Mouse (Mus musculus) hindbrain, postnatal 0 days (tissue): ENCODE results near the gene Gpr142. TPM values are rescaled to one million over a fixed set of nuclear protein-coding genes. Genes with fewer than 3 reads are reported as not detected.
A peak's percentile ranks its signal among the peaks of the same experiment; 100 is the strongest.

ENCODE experiments used
- ATAC-seq: fragments of 200-750 bp; cut with Nextera tagmentation; 2 replicates; pipeline ENCODE4 v1.8.0; 2017; ENCODE audit warnings: mild to moderate bottlenecking, moderate TSS enrichment, moderate library complexity
- DNase-seq: peaks from one replicate; pipeline ENCODE4 v3.0.0-alpha.2; 2015; ENCODE audit warnings: low spot score
- H3K27ac ChIP-seq: fragments of 300-500 bp; sonication (generic); 2 replicates; pipeline ENCODE4 v1.5.1; 2014; ENCODE audit warnings: mild to moderate bottlenecking
- H3K27me3 ChIP-seq: fragments of 300-500 bp; sonication (generic); 2 replicates; pipeline ENCODE4 v1.6.1; 2014; ENCODE audit warnings: low read length, mixed read lengths; ENCODE audit not compliant: insufficient read depth
- H3K36me3 ChIP-seq: fragments of 300-500 bp; sonication (generic); 2 replicates; pipeline ENCODE4 v1.6.1; 2014; ENCODE audit warnings: low read length, mixed read lengths; ENCODE audit not compliant: insufficient read depth
- H3K4me1 ChIP-seq: fragments of 300-500 bp; sonication (generic); 2 replicates; pipeline ENCODE4 v1.6.1; 2014; ENCODE audit warnings: antibody characterized with exemption, low read length, mixed read lengths; ENCODE audit not compliant: insufficient read depth
- H3K4me2 ChIP-seq: fragments of 300-500 bp; sonication (generic); 2 replicates; pipeline ENCODE4 v1.6.1; 2014; ENCODE audit warnings: low read depth, mild to moderate bottlenecking, low read length, moderate library complexity, mixed read lengths
- H3K4me3 ChIP-seq: fragments of 300-500 bp; sonication (generic); 2 replicates; pipeline ENCODE4 v1.5.1; 2014; ENCODE audit warnings: low read length
- H3K9ac ChIP-seq: fragments of 300-500 bp; sonication (generic); replicated peaks from 2 replicates; pipeline ENCODE4 v1.6.1; 2014; ENCODE audit warnings: mild to moderate bottlenecking, low read length, moderate library complexity, mixed read lengths
- H3K9me3 ChIP-seq: fragments of 300-500 bp; sonication (generic); 2 replicates; pipeline ENCODE4 v1.6.1; 2016; ENCODE audit warnings: low read length, mixed read lengths
- CTCF ChIP-seq: IDR thresholded peaks from 2 replicates; pipeline ENCODE4 v1.5.1; 2016; ENCODE audit warnings: antibody characterized with exemption, control low read depth, low read depth
- WGBS: fragments of 180-500 bp; shearing (Covaris S2); extraction: QIAGEN DNeasy Blood & Tissue Kit; methylation state at CpG from one replicate; pipeline ENCODE4 v1.1.7; 2014; 5-methylcytosine and 5-hydroxymethylcytosine counted together
- polyA plus RNA-seq: library from polyadenylated mRNA; unstranded; fragments of >200 nt; fragmentation: Nextera tagmentation; extraction: Ambion mirVana; gene quantifications from 2 replicates; pipeline ENCODE4 v1.2.1, GENCODE M21; 2015
- total RNA-seq: library from RNA; depleted of rRNA; stranded (reverse); fragments of >200 nt; gene quantifications from 2 replicates; pipeline ENCODE4 v1.2.3, GENCODE M21; 2014

Gpr142 gene
- total and polyA plus RNA-seq, 2 experiments from 2014 or later = 0.58 TPM; not detected in 1

- no peaks in the 10 kb centered on the region for H3K36me3 ChIP-seq
- ATAC-seq (no peak), DNase-seq (peak; percentile 56)
- no peak for TF ChIP-seq CTCF
- peak overlapping the region; percentile 68 for H3K4me2 ChIP-seq
- H3K9me3 ChIP-seq = no peaks in the 10 kb centered on the region
- H3K27me3 ChIP-seq = no peaks in the 10 kb centered on the region
- H3K4me3 ChIP-seq = peak overlapping the region; percentile 44
- peak overlapping the region; percentile 67 for H3K9ac ChIP-seq
- peak overlapping the region; percentile 85 for H3K27ac ChIP-seq
- H3K4me1 ChIP-seq = peaks cover 45% of the 10 kb centered on the region
- WGBS = 4% methylated on average over 50 of the region's 50 CpGs
These were observed 7.3 kb upstream of the Gpr142 start for GRCm38 (mm10) chr11:114791351-114791889.

- no peaks in the 10 kb centered on the region for H3K27me3 ChIP-seq
- ATAC-seq = peak; percentile 3; the same call in 1 of the 2 replicates
- 1% methylated on average over 34 of the region's 59 CpGs for WGBS
- no peaks in the 10 kb centered on the region for H3K36me3 ChIP-seq
- peak overlapping the region; percentile 44 for H3K4me3 ChIP-seq
- peak; percentile 86 for DNase-seq
- peak overlapping the region; percentile 67 for H3K9ac ChIP-seq
- peaks cover 47% of the 10 kb centered on the region for H3K4me1 ChIP-seq
- H3K27ac ChIP-seq = peak overlapping the region; percentile 85
- H3K9me3 ChIP-seq = no peaks in the 10 kb centered on the region
- TF ChIP-seq CTCF = no peak
- H3K4me2 ChIP-seq = peak overlapping the region; percentile 68
These were observed 6.8 kb upstream of the Gpr142 start for GRCm38 (mm10) chr11:114791891-114792411.

GRCm38 (mm10) chr11:114792931-114793494 is 5.7 kb upstream of the Gpr142 start:
- Histone ChIP-seq H3K9me3 (no peaks in the 10 kb centered on the region), H3K27me3 (no peaks in the 10 kb centered on the region), H3K27ac (peak overlapping the region; percentile 85), H3K4me2 (peak overlapping the region; percentile 68), H3K9ac (no peak overlapping the region), H3K4me1 (peaks cover 47% of the 10 kb centered on the region), H3K4me3 (no peak overlapping the region), H3K36me3 (no peaks in the 10 kb centered on the region)
- ATAC-seq (no peak), DNase-seq (peak; percentile 46)
- WGBS = 38% methylated on average over 5 of the region's 5 CpGs
- no peak for TF ChIP-seq CTCF

- no peak overlapping the region for H3K4me3 ChIP-seq
- H3K27ac ChIP-seq = peak overlapping the region; percentile 85; the same call in 1 of the 2 replicates
- ATAC-seq (no peak), DNase-seq (no peak)
- H3K27me3 ChIP-seq = no peaks in the 10 kb centered on the region
- H3K4me1 ChIP-seq = peaks cover 46% of the 10 kb centered on the region
- no peak for TF ChIP-seq CTCF
- peak overlapping the region; percentile 25; the same call in 1 of the 2 replicates for H3K9ac ChIP-seq
- H3K36me3 ChIP-seq = no peaks in the 10 kb centered on the region
- H3K9me3 ChIP-seq = no peaks in the 10 kb centered on the region
- H3K4me2 ChIP-seq = peak overlapping the region; percentile 68
- 35% methylated on average over 19 of the region's 19 CpGs for WGBS
These were observed 4.7 kb upstream of the Gpr142 start for GRCm38 (mm10) chr11:114793868-114794545.

- Histone ChIP-seq H3K27ac (peak overlapping the region; percentile 95), H3K36me3 (no peaks in the 10 kb centered on the region), H3K4me2 (peak overlapping the region; percentile 68), H3K9me3 (no peaks in the 10 kb centered on the region), H3K4me1 (peaks cover 42% of the 10 kb centered on the region), H3K9ac (peak overlapping the region; percentile 46; the same call in 1 of the 2 replicates), H3K4me3 (peak overlapping the region; percentile 32), H3K27me3 (no peaks in the 10 kb centered on the region)
- DNase-seq (no peak), ATAC-seq (no peak)
- no peak for TF ChIP-seq CTCF
- WGBS = 29% methylated on average over 4 of the region's 4 CpGs
These were observed 4.0 kb upstream of the Gpr142 start for GRCm38 (mm10) chr11:114794691-114795090.

GRCm38 (mm10) chr11:114795231-114795746 is 3.4 kb upstream of the Gpr142 start:
- no peaks in the 10 kb centered on the region for H3K27me3 ChIP-seq
- peak; percentile 84 for ATAC-seq
- TF ChIP-seq CTCF = peak; percentile 59
- peak overlapping the region; percentile 32 for H3K4me3 ChIP-seq
- peaks cover 42% of the 10 kb centered on the region for H3K4me1 ChIP-seq
- peak overlapping the region; percentile 46 for H3K9ac ChIP-seq
- no peaks in the 10 kb centered on the region for H3K9me3 ChIP-seq
- no peaks in the 10 kb centered on the region for H3K36me3 ChIP-seq
- peak; percentile 95 for DNase-seq
- H3K27ac ChIP-seq = peak overlapping the region; percentile 95
- WGBS = 0% methylated on average over 7 of the region's 7 CpGs
- peak overlapping the region; percentile 68 for H3K4me2 ChIP-seq
